In the genomic region with DNA sequence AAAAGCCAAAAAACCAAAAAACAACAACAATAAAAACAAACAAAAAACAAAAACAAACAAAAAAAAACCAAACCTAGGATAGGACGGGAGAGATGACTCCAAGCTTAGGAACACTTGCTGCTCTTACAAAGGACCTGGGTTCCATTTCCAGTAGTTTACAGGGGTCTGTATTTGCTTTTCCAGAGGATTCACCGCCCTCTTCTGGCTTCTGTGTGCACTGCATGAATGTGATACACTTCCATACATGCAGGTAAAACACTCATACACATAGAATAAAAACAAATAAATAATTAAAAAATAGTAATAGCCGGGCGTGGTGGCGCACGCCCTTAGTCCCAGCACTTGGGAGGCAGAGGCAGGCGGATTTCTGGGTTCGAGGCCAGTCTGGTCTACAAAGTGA, we compare ENCODE assay signal across 9 mouse cellular contexts. TPM values are rescaled to one million over a fixed set of nuclear protein-coding genes. Genes with fewer than 3 reads are reported as not detected.
DNase-seq lines count a peak whose midpoint lies in the region; ATAC-seq lines count a peak whose summit lies in the region.
"Had no signal": no experiment of that assay in that cellular context is flagged by ENCODE, and none has a peak within 500 bp of the region (broad histone marks: within the 10 kb centered on the region; RNA-seq: fewer than 3 reads in every experiment).

No protein-coding gene starts in this region.

- H3K36me3 ChIP-seq in heart, embryonic 12.5 days = no peaks in the 10 kb centered on the region

- no peak overlapping the region for H3K9ac ChIP-seq in heart, embryonic 12.5 days

- no peaks in the 10 kb centered on the region for H3K27me3 ChIP-seq in heart, embryonic 12.5 days (replicated peaks)

- H3K4me3 ChIP-seq in heart, embryonic 12.5 days = no peak overlapping the region

- DNase-seq in heart, adult 18-20 months = peak; percentile 33 to 81
- peak; percentile 68 to 70 for DNase-seq in right cerebral cortex, postnatal 10 days (ENCODE audit: low spot score in 2 of 2)
- no peak for DNase-seq in right cerebral cortex, postnatal 25 days
- DNase-seq in brain, adult 2 months (ENCODE audit: low read depth, low spot score) = peak; percentile 73
- peak; percentile 78 for DNase-seq in kidney, postnatal 10 days
- DNase-seq in retina, embryonic 14.5 days (ENCODE audit: low spot score) = peak; percentile 74

- 61% methylated on average over 8 of the region's 8 CpGs for WGBS in heart, embryonic 12.5 days

- H3K4me2 ChIP-seq in heart, embryonic 12.5 days = no peak overlapping the region

- H3K4me1 ChIP-seq in heart, embryonic 12.5 days (replicated peaks) = no peaks in the 10 kb centered on the region

- H3K27ac ChIP-seq in heart, embryonic 12.5 days (ENCODE audit: poor library complexity, severe bottlenecking) = no peak overlapping the region

- H3K9me3 ChIP-seq in heart, embryonic 12.5 days (replicated peaks) = no peaks in the 10 kb centered on the region

- no peak for ATAC-seq in heart, embryonic 12.5 days (ENCODE audit: insufficient number of reproducible peaks, low FRiP score)
- ATAC-seq in erythroblast, adult 5-6 weeks (replicated peaks; ENCODE audit: low FRiP score, poor library complexity, severe bottlenecking) = no peak

RNA-seq across cellular contexts. Expression of a gene that starts 4.9 kb away (rescaled TPM):
- total RNA-seq in heart, adult 18-20 months (2021) = not detected
- 1.2 TPM in 2 replicates for polyA plus RNA-seq in heart, embryonic 12.5 days (2016; fragmentation: Nextera tagmentation; extraction: Ambion mirVana)
- total RNA-seq in erythroblast, adult 5-6 weeks (2015; ENCODE audit: low replicate concordance) = not detected in 2 replicates
- not detected in 2 replicates for total RNA-seq in erythroblast, adult 5-6 weeks (2017; ENCODE audit: low replicate concordance)
- total RNA-seq: hematopoietic stem cell, adult 5-6 weeks had no signal

RNA-seq across cellular contexts. Expression of a gene that starts 10.7 kb away (rescaled TPM):
- 10 to 100 TPM; 34.1 to 34.5 TPM for total RNA-seq in heart, adult 18-20 months (2021)
- 18.1 and 18.9 TPM in 2 replicates for polyA plus RNA-seq in heart, embryonic 12.5 days (2016; fragmentation: Nextera tagmentation; extraction: Ambion mirVana)
- 1.5 and 6.1 TPM in 2 replicates for total RNA-seq in erythroblast, adult 5-6 weeks (2015; ENCODE audit: low replicate concordance)
- total RNA-seq in erythroblast, adult 5-6 weeks (2017; ENCODE audit: low replicate concordance) = 3.8 and 16.2 TPM in 2 replicates

RNA-seq across cellular contexts. Expression of a gene that starts 11.2 kb away (rescaled TPM):
- total RNA-seq in heart, adult 18-20 months (2021) = 10 to 100 TPM; 35.8 to 38.5 TPM
- polyA plus RNA-seq in heart, embryonic 12.5 days (2016; fragmentation: Nextera tagmentation; extraction: Ambion mirVana) = 71.8 and 81.4 TPM in 2 replicates
- total RNA-seq in erythroblast, adult 5-6 weeks (2015; ENCODE audit: low replicate concordance) = 11.9 and 13.2 TPM in 2 replicates
- total RNA-seq in erythroblast, adult 5-6 weeks (2017; ENCODE audit: low replicate concordance) = 24.2 and 45.2 TPM in 2 replicates

RNA-seq across cellular contexts. Expression of a gene that starts 50.5 kb away (rescaled TPM):
- under 1 TPM; 0.15 to 0.20 TPM for total RNA-seq in heart, adult 18-20 months (2021)
- 0.64 and 0.77 TPM in 2 replicates for polyA plus RNA-seq in heart, embryonic 12.5 days (2016; fragmentation: Nextera tagmentation; extraction: Ambion mirVana)
- not detected in 2 replicates for total RNA-seq in erythroblast, adult 5-6 weeks (2015; ENCODE audit: low replicate concordance)
- not detected in 2 replicates for total RNA-seq in erythroblast, adult 5-6 weeks (2017; ENCODE audit: low replicate concordance)
- total RNA-seq: hematopoietic stem cell, adult 5-6 weeks had no signal
